Mouse (Mus musculus) heart, postnatal 0 days (tissue): ENCODE data around the gene Irf3.

Experiments used
- CTCF ChIP-seq: IDR thresholded peaks from 2 replicates; pipeline ENCODE4 v1.5.1; 2016; ENCODE audit warnings: antibody characterized with exemption, control low read depth, low read depth
- EP300 ChIP-seq: IDR thresholded peaks from 2 replicates; pipeline ENCODE4 v1.6.1; 2016; ENCODE audit warnings: antibody characterized with exemption, low read depth

DNA sequence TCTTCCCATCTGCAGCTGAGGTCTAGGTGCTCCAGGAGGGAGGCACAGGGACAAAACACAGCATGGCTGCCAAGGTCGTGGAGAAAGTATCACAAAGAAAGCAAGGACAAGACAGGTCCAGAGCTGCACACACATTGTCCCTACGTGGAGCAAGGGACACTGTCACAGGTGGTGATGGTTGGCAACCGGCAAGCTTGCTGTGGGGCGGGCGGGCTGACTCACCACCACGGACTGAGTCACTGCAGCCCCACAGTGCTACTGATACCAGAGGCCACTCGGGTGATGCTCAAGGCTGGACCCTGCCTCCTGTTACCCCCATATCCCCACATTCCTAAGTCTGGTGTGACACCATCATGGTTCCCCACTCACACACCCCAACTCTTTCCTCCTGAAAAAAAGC, 5.0 kb downstream of the Irf3 start:
- TF ChIP-seq EP300 (no peak), CTCF (no peak)
